Mouse (Mus musculus) midbrain, embryonic 13.5 days (tissue): ENCODE data around the gene Armh1. TPM values are rescaled to one million over a fixed set of nuclear protein-coding genes. Genes with fewer than 3 reads are reported as not detected.

ENCODE experiments used
- ATAC-seq: fragments of 200-750 bp; cut with Nextera tagmentation; 2 replicates; pipeline ENCODE4 v1.8.0; 2017; ENCODE audit warnings: mild to moderate bottlenecking, moderate TSS enrichment, moderate library complexity
- H3K27ac ChIP-seq: fragments of 300-500 bp; sonication (generic); 2 replicates; pipeline ENCODE4 v1.5.1; 2015; ENCODE audit warnings: inconsistent platforms, mild to moderate bottlenecking, moderate library complexity
- H3K27me3 ChIP-seq: fragments of 300-500 bp; sonication (generic); 2 replicates; pipeline ENCODE4 v1.6.1; 2015; ENCODE audit warnings: mild to moderate bottlenecking, inconsistent platforms
- H3K36me3 ChIP-seq: fragments of 300-500 bp; sonication (generic); 2 replicates; pipeline ENCODE4 v1.6.1; 2015; ENCODE audit warnings: mild to moderate bottlenecking, inconsistent platforms
- H3K4me1 ChIP-seq: fragments of 300-500 bp; sonication (generic); replicated peaks from 2 replicates; pipeline ENCODE4 v1.6.1; 2015; ENCODE audit warnings: inconsistent platforms
- H3K4me2 ChIP-seq: fragments of 300-500 bp; sonication (generic); replicated peaks from 2 replicates; pipeline ENCODE4 v1.6.1; 2015; ENCODE audit warnings: moderate library complexity, mild to moderate bottlenecking, inconsistent platforms
- H3K4me3 ChIP-seq: fragments of 300-500 bp; sonication (generic); replicated peaks from 2 replicates; pipeline ENCODE4 v1.5.1; 2015; ENCODE audit warnings: mild to moderate bottlenecking, inconsistent platforms
- H3K9ac ChIP-seq: fragments of 300-500 bp; sonication (generic); replicated peaks from 2 replicates; pipeline ENCODE4 v1.6.1; 2015; ENCODE audit warnings: mild to moderate bottlenecking, inconsistent platforms
- H3K9me3 ChIP-seq: fragments of 300-500 bp; sonication (generic); 2 replicates; pipeline ENCODE4 v1.6.1; 2016; ENCODE audit warnings: mild to moderate bottlenecking, inconsistent platforms
- WGBS: fragments of 180-500 bp; shearing (Covaris S2); methylation state at CpG from one replicate; pipeline ENCODE4 v1.1.7; 2015; 5-methylcytosine and 5-hydroxymethylcytosine counted together
- polyA plus RNA-seq: library from polyadenylated mRNA; unstranded; fragments of >200 nt; fragmentation: Nextera tagmentation; extraction: Ambion mirVana; gene quantifications from 2 replicates; pipeline ENCODE4 v1.2.1, GENCODE M21; 2015

Armh1 gene
- polyA plus RNA-seq, 1 experiment from 2014 or later = 0.83 TPM

DNA sequence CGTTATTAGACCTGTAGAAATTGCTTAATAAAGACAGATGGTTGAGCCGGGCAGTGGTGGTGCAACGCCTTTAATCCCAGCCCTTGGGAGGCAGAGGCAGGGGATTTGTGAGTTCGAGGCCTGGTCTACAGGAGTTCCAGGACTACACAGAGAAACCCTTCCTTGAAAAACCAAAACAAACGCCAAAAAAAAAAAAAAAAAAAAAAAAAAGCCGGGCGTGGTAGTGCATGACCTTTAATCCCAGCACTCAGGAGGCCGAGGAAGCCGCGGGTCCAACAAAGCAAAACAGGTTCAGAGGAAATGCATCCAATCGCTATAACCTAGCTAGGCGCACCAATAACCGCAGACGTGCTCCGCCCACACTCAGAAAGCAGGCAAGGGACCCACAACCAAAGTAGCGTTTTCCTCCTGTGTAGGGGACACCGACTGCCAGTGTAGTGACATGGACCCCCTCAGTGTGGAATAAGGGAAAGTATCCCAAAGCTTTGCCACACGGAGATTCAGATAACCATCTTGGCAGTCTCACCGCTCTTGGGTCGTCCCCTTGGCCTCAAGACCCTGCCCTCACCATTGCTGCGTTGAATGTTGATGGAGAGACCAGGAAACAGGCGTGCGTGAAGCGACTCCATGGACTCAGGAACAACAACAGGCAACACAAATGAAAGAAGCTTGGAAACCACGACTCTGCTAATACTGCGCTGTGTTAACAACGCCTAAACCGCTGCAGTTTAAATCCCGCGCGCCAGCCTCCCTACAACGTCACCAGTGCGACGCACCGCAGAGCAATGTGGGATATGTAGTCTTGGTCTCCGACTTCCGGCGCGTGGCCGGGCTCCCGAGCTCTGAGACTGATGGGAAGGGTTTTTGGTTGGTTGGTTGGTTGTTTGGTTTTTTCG is 69.8 kb downstream of the Armh1 start, which contains the start of gene Kif2c:
Gene Kif2c (minus strand): TSS at position 777 of the 896 bp plus-strand sequence.
- Histone ChIP-seq H3K9me3 (no peaks in the 10 kb centered on the region), H3K27ac (peak within 1 kb of the TSS; percentile 67), H3K4me3 (peak within 1 kb of the TSS; percentile 60), H3K27me3 (peaks cover 4% of the 10 kb centered on the region; the same call in 1 of the 2 replicates), H3K9ac (peak within 1 kb of the TSS; percentile 67), H3K4me2 (peak within 1 kb of the TSS; percentile 82), H3K4me1 (peaks cover 19% of the 10 kb centered on the region), H3K36me3 (peaks cover 13% of the 10 kb centered on the region)
- peak; percentile 98 for ATAC-seq
- 2% methylated on average over 42 of the region's 42 CpGs for WGBS

GRCm38 (mm10) chr4:117169936-117170335 is 82.0 kb downstream of the Armh1 start:
- no peak for ATAC-seq
- no peak overlapping the region for H3K4me2 ChIP-seq
- 95% methylated on average over 5 of the region's 5 CpGs for WGBS
- H3K9me3 ChIP-seq = no peaks in the 10 kb centered on the region
- peaks cover 78% of the 10 kb centered on the region for H3K36me3 ChIP-seq
- no peak overlapping the region for H3K9ac ChIP-seq
- no peaks in the 10 kb centered on the region for H3K27me3 ChIP-seq
- H3K4me1 ChIP-seq = no peaks in the 10 kb centered on the region
- no peak overlapping the region for H3K4me3 ChIP-seq
- no peak overlapping the region for H3K27ac ChIP-seq

Other genes with a start within 250 kb of the Armh1 start
- 45.5 and 50.2 TPM in 2 replicates for gene Eif2b3, start 232.7 kb downstream of the Armh1 start, polyA plus RNA-seq
- 7.1 and 7.3 TPM in 2 replicates for gene Ptch2, start 156.1 kb downstream of the Armh1 start, polyA plus RNA-seq
- gene Btbd19, start 126.4 kb downstream of the Armh1 start, polyA plus RNA-seq = 3.3 and 3.4 TPM in 2 replicates
- not detected in 2 replicates for gene Tctex1d4, start 125.3 kb downstream of the Armh1 start, polyA plus RNA-seq
- gene Plk3, start 118.2 kb downstream of the Armh1 start, polyA plus RNA-seq = 18.6 and 19.3 TPM in 2 replicates
- 558 and 623 TPM in 2 replicates for gene Rps8, start 95.9 kb downstream of the Armh1 start, polyA plus RNA-seq
- 29.1 and 29.2 TPM in 2 replicates for gene Kif2c, start 69.5 kb downstream of the Armh1 start, polyA plus RNA-seq
- gene Tmem53, start 174 bp downstream of the Armh1 start, polyA plus RNA-seq = 10.2 and 10.4 TPM in 2 replicates
- gene Rnf220, start 244.9 kb upstream of the Armh1 start, polyA plus RNA-seq = 124 and 134 TPM in 2 replicates